Mouse (Mus musculus): ENCODE measurements around the gene Wdr45. TPM values are rescaled to one million over a fixed set of nuclear protein-coding genes. Genes with fewer than 3 reads are reported as not detected.

The Wdr45 gene
- polyA plus RNA-seq, 1 experiment from 2014 or later = 15.2 TPM

Other genes with a start within 250 kb of the Wdr45 start
- gene Foxp3, start 140.7 kb upstream of the Wdr45 start, polyA plus RNA-seq (2014; fragmentation: Nextera tagmentation; extraction: Ambion mirVana) = 0.06 TPM in 1 of 2 replicates, not detected in the other
- 0.49 and 1.4 TPM in 2 replicates for gene Ppp1r3f, start 140.1 kb upstream of the Wdr45 start, polyA plus RNA-seq (2014; fragmentation: Nextera tagmentation; extraction: Ambion mirVana)
- 32.5 and 35.3 TPM in 2 replicates for gene Ccdc22, start 108.8 kb upstream of the Wdr45 start, polyA plus RNA-seq (2014; fragmentation: Nextera tagmentation; extraction: Ambion mirVana)
- 0.03 and 0.08 TPM in 2 replicates for gene Cacna1f, start 107.2 kb upstream of the Wdr45 start, polyA plus RNA-seq (2014; fragmentation: Nextera tagmentation; extraction: Ambion mirVana)
- 0.69 and 0.95 TPM in 2 replicates for gene Syp, start 75.9 kb upstream of the Wdr45 start, polyA plus RNA-seq (2014; fragmentation: Nextera tagmentation; extraction: Ambion mirVana)
- gene Prickle3, start 57.1 kb upstream of the Wdr45 start, polyA plus RNA-seq (2014; fragmentation: Nextera tagmentation; extraction: Ambion mirVana) = 2.7 and 4.0 TPM in 2 replicates
- gene Plp2, start 42.9 kb upstream of the Wdr45 start, polyA plus RNA-seq (2014; fragmentation: Nextera tagmentation; extraction: Ambion mirVana) = 78.2 and 79.5 TPM in 2 replicates
- gene Magix, start 33.1 kb upstream of the Wdr45 start, polyA plus RNA-seq (2014; fragmentation: Nextera tagmentation; extraction: Ambion mirVana) = 0.06 TPM in 1 of 2 replicates, not detected in the other
- gene Gpkow, start 17.2 kb upstream of the Wdr45 start, polyA plus RNA-seq (2014; fragmentation: Nextera tagmentation; extraction: Ambion mirVana) = 30.0 and 33.4 TPM in 2 replicates
- not detected in 2 replicates for gene Gm45208, start 7.9 kb downstream of the Wdr45 start, polyA plus RNA-seq (2014; fragmentation: Nextera tagmentation; extraction: Ambion mirVana)
- gene Praf2, start 14.1 kb downstream of the Wdr45 start, polyA plus RNA-seq (2014; fragmentation: Nextera tagmentation; extraction: Ambion mirVana) = 29.8 and 32.0 TPM in 2 replicates
- 4.7 and 6.5 TPM in 2 replicates for gene Ccdc120, start 36.6 kb downstream of the Wdr45 start, polyA plus RNA-seq (2014; fragmentation: Nextera tagmentation; extraction: Ambion mirVana)
- 15.9 and 16.0 TPM in 2 replicates for gene Tfe3, start 48.2 kb downstream of the Wdr45 start, polyA plus RNA-seq (2014; fragmentation: Nextera tagmentation; extraction: Ambion mirVana)
- gene Gripap1, start 75.4 kb downstream of the Wdr45 start, polyA plus RNA-seq (2014; fragmentation: Nextera tagmentation; extraction: Ambion mirVana) = 45.0 and 47.2 TPM in 2 replicates
- gene Kcnd1, start 108.0 kb downstream of the Wdr45 start, polyA plus RNA-seq (2014; fragmentation: Nextera tagmentation; extraction: Ambion mirVana) = 0.84 and 0.94 TPM in 2 replicates
- 32.2 and 33.1 TPM in 2 replicates for gene Otud5, start 127.0 kb downstream of the Wdr45 start, polyA plus RNA-seq (2014; fragmentation: Nextera tagmentation; extraction: Ambion mirVana)
- gene Pim2, start 163.9 kb downstream of the Wdr45 start, polyA plus RNA-seq (2014; fragmentation: Nextera tagmentation; extraction: Ambion mirVana) = 6.8 and 8.5 TPM in 2 replicates
- 12.5 and 14.4 TPM in 2 replicates for gene Slc35a2, start 169.7 kb downstream of the Wdr45 start, polyA plus RNA-seq (2014; fragmentation: Nextera tagmentation; extraction: Ambion mirVana)
- 91.5 and 95.3 TPM in 2 replicates for gene Pqbp1, start 184.9 kb downstream of the Wdr45 start, polyA plus RNA-seq (2014; fragmentation: Nextera tagmentation; extraction: Ambion mirVana)
- gene Timm17b, start 185.0 kb downstream of the Wdr45 start, polyA plus RNA-seq (2014; fragmentation: Nextera tagmentation; extraction: Ambion mirVana) = 153 and 156 TPM in 2 replicates
- gene Gm10491, start 193.5 kb downstream of the Wdr45 start, polyA plus RNA-seq (2014; fragmentation: Nextera tagmentation; extraction: Ambion mirVana) = not detected in 2 replicates
- gene Gm10490, start 195.2 kb downstream of the Wdr45 start, polyA plus RNA-seq (2014; fragmentation: Nextera tagmentation; extraction: Ambion mirVana) = not detected in 2 replicates
- 0.56 and 0.67 TPM in 2 replicates for gene Pcsk1n, start 205.5 kb downstream of the Wdr45 start, polyA plus RNA-seq (2014; fragmentation: Nextera tagmentation; extraction: Ambion mirVana)
- not detected in 2 replicates for gene Eras, start 214.3 kb downstream of the Wdr45 start, polyA plus RNA-seq (2014; fragmentation: Nextera tagmentation; extraction: Ambion mirVana)
- gene Hdac6, start 233.6 kb downstream of the Wdr45 start, polyA plus RNA-seq (2014; fragmentation: Nextera tagmentation; extraction: Ambion mirVana) = 21.1 and 22.5 TPM in 2 replicates